8 mouse cellular contexts compared by ENCODE assay signal in genomic region chr5:148958355-148958754, GRCm38 (mm10). TPM values are rescaled to one million over a fixed set of nuclear protein-coding genes. Genes with fewer than 3 reads are reported as not detected.
DNase-seq lines count a peak whose midpoint lies in the region; ATAC-seq lines count a peak whose summit lies in the region.

No protein-coding gene starts in this region.

- H3K9ac ChIP-seq in intestine, embryonic 15.5 days: no peak overlapping the region
- H3K9ac ChIP-seq in intestine, embryonic 16.5 days (ENCODE audit: low read depth, low read length): no peak overlapping the region

- no peaks in the 10 kb centered on the region for H3K36me3 ChIP-seq in intestine, embryonic 15.5 days
- no peaks in the 10 kb centered on the region for H3K36me3 ChIP-seq in intestine, embryonic 16.5 days (ENCODE audit: control insufficient read depth, insufficient read depth, low read length)

- H3K27me3 ChIP-seq in intestine, embryonic 15.5 days (replicated peaks): no peaks in the 10 kb centered on the region
- no peaks in the 10 kb centered on the region for H3K27me3 ChIP-seq in intestine, embryonic 16.5 days (replicated peaks; ENCODE audit: control insufficient read depth, insufficient read depth, low read length)

- H3K4me3 ChIP-seq in intestine, embryonic 15.5 days (replicated peaks): no peak overlapping the region
- no peak overlapping the region for H3K4me3 ChIP-seq in intestine, embryonic 16.5 days (ENCODE audit: low read length)

- peaks cover 16% of the 10 kb centered on the region for H3K4me1 ChIP-seq in intestine, embryonic 15.5 days (replicated peaks)
- peaks cover 13% of the 10 kb centered on the region for H3K4me1 ChIP-seq in intestine, embryonic 16.5 days (ENCODE audit: control insufficient read depth, insufficient read depth, low read length)

- peak overlapping the region; percentile 95; the same call in 1 of the 2 replicates for H3K4me2 ChIP-seq in intestine, embryonic 15.5 days (replicated peaks)
- no peak overlapping the region; the same call in 1 of the 2 replicates for H3K4me2 ChIP-seq in intestine, embryonic 16.5 days (ENCODE audit: low read depth, low read length)

- H3K27ac ChIP-seq in intestine, embryonic 15.5 days: no peak overlapping the region
- H3K27ac ChIP-seq in intestine, embryonic 16.5 days (ENCODE audit: low read length): no peak overlapping the region

- ATAC-seq in intestine, embryonic 15.5 days: no peak
- no peak for ATAC-seq in intestine, embryonic 16.5 days

- no peaks in the 10 kb centered on the region for H3K9me3 ChIP-seq in intestine, embryonic 15.5 days
- H3K9me3 ChIP-seq in intestine, embryonic 16.5 days (ENCODE audit: control insufficient read depth, low read length): no peaks in the 10 kb centered on the region

- DNase-seq in ZHBTc4 (ENCODE audit: low read depth, low spot score) (peak; percentile 76), adipocyte (ENCODE audit: low spot score) (no peak)
- DNase-seq in kidney, postnatal 10 days: peak; percentile 57
- peak; percentile 35 for DNase-seq in spleen, adult 12 weeks (ENCODE audit: low spot score)
- no peak for DNase-seq in embryo, embryonic 11 days
- no peak for DNase-seq in right cerebral cortex, postnatal 25 days

- WGBS in intestine, embryonic 15.5 days: 48% methylated on average over 9 of the region's 9 CpGs
- WGBS in intestine, embryonic 16.5 days: 45% methylated on average over 9 of the region's 9 CpGs

RNA-seq across cellular contexts. Expression of gene Katnal1, which starts 29.2 kb away (rescaled TPM):
- 8.1 and 9.5 TPM in 2 replicates for polyA plus RNA-seq in intestine, embryonic 15.5 days (2015; fragmentation: Nextera tagmentation; extraction: Ambion mirVana)
- 6.4 and 6.9 TPM in 2 replicates for polyA plus RNA-seq in intestine, embryonic 16.5 days (2015; fragmentation: Nextera tagmentation; extraction: Ambion mirVana)

RNA-seq across cellular contexts. Expression of gene Gm42791, which starts 36.6 kb away (rescaled TPM):
- polyA plus RNA-seq in intestine, embryonic 15.5 days (2015; fragmentation: Nextera tagmentation; extraction: Ambion mirVana): 0.57 and 2.3 TPM in 2 replicates
- 0.80 and 1.0 TPM in 2 replicates for polyA plus RNA-seq in intestine, embryonic 16.5 days (2015; fragmentation: Nextera tagmentation; extraction: Ambion mirVana)

Comparison
In these comparisons a context has a peak if more than half of its experiments do, and no peak if none do; other contexts are left out.
1. DNase-seq: peak in ZHBTc4 (single experiment), kidney, postnatal 10 days (single experiment) and spleen, adult 12 weeks (single experiment); none in embryo, embryonic 11 days (single experiment), right cerebral cortex, postnatal 25 days (single experiment) and adipocyte (single experiment).